Mouse (Mus musculus): ENCODE data around the gene Nfix. TPM values are rescaled to one million over a fixed set of nuclear protein-coding genes. Genes with fewer than 3 reads are reported as not detected.
A peak's percentile ranks its signal among the peaks of the same experiment; 100 is the strongest.

Nfix gene
- total RNA-seq, 2 experiments from 2014 or later = 481 to 528 TPM

GRCm38 (mm10) chr8:84722530-84722849 lies 77.7 kb downstream of the Nfix start:
- no peak for DNase-seq (ENCODE audit: low spot score)

- DNase-seq (ENCODE audit: low spot score) = no peak
Measured at GRCm38 (mm10) chr8:84718959-84719690, 81.0 kb downstream of the Nfix start.

DNA sequence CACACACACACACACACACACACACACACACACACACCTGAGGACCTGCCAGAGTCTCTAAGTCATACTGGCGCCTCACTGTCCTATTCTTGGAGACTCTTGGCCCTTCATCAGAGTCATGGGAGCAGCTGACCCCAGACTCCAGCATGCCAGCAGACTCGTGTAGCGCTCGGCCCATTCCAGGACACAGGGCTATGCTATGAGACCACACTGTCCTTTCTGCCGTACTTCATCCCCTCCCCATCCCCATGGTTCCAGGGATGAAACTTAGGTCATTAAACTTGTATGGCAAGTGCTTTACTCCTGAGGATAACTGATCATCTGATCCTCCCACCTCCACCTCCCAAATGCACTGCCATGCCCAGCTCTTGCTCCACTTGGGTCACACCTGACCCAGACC lies 81.7 kb downstream of the Nfix start:
- peak; percentile 84 for DNase-seq (ENCODE audit: low spot score)

- DNase-seq (ENCODE audit: low spot score) = no peak
Measured at GRCm38 (mm10) chr8:84716790-84717189, 83.4 kb downstream of the Nfix start.

DNA sequence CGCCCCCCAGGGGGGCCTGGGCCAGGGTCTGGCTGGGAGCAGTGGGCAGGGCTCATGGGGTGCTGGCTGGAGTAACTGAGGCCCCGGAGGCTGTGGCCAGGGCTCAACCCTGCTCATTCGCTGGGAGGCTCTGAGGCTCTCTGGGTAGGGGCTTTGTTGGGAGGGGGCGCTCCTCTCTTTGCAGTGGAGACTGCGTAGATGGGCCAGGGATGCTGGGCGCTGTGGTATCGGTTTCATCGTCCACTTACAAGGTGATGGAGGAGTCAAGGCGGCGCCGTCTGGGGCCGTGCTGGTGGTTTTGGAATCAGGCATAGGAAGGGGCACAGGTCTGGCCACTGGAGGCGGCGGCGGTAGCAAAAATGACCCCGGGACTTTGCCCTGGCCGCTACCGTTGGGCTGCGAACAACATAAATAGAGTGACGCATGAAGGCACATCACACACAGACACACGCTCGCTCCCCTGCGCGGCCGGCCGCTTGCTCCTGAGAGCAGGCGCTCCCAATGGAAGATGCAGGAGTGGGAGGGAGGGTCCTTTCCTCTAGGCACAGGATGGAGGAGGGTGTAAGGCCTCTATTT lies 84.2 kb downstream of the Nfix start:
- DNase-seq (ENCODE audit: low spot score) = no peak

DNA sequence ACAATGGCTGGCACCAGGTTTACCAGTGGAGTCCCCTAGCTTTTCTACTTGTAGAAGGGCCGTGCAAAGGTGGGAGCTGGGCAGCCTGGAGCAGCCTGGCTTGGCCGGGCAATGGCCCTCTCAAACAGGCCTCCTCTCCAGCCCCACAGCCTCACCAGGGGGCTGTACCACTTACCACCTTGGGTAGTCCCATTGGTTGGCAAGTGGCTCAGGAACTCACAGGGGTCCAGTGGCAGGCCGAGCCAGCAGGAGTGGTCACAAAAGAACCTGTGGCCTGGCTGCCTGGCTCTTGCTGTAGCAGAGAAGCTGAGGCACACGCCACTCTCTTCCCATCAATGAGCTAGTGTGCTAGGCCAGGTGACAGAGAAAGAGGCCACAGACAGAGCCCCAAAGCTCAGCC lies 86.0 kb downstream of the Nfix start:
- no peak for DNase-seq (ENCODE audit: low spot score)

DNA sequence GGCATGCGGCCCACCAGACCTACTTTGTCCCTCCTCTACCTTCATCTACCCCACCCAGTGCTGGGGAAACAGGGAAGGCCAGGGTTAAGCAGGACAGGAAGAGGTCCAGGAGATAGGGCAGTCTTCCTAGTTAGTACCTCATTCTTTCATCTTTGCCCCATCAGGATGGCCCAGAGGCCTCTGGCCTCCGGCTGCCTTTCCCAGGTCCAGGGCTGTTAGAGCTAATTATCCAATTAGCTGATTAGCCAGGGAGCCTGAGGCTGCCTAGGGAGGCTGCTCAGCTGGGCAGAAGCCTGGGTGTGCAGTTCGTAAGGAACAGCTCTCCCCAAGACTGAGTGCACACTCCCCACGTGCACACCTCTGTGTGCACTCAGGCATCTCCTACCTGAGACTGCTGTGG lies 86.8 kb downstream of the Nfix start:
- DNase-seq (ENCODE audit: low spot score) = no peak

DNA sequence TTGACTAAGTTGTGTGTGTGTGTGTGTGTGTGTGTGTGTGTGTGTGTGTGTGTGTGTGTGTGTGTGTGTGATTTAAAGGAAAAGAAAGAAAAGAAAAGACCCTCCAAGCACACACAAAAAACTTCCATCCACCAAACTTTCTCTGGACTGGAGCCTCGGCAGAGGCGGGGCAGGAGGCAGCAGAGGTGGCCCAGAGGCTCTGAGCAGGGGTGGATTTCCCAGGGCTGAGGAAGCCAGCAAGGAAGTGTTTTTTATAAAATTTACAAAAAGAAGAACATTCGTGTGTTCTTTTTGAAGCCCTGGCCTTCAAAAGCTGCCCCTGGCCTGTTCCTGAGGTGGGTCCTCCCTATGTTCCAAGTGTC lies 87.4 kb downstream of the Nfix start:
- no peak for DNase-seq (ENCODE audit: low spot score)

GRCm38 (mm10) chr8:84711933-84712758 lies 88.0 kb downstream of the Nfix start:
- DNase-seq (ENCODE audit: low spot score) = peak; percentile 54

DNA sequence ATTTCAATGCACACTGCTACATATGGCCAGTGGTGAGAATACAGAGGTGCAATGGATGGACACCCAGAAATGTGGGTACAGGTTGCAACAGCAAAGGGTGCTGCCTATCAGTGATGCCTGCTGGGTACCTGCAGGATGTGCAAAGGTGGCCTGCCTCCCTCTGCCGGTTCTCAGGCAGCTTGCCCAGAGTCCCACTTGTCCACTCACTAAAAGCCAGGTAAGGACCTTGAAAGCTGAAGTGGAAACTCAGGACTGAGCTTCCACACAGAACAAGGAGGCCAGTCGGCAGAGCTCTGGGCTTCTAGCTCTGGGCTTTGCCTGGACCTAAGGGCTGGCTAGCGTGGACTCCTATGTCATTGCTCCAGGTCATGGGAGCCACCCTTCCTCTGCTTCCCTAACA lies 88.8 kb downstream of the Nfix start:
- DNase-seq (ENCODE audit: low spot score) = no peak

GRCm38 (mm10) chr8:84709931-84710330 lies 90.2 kb downstream of the Nfix start:
- DNase-seq (ENCODE audit: low spot score) = no peak

DNA sequence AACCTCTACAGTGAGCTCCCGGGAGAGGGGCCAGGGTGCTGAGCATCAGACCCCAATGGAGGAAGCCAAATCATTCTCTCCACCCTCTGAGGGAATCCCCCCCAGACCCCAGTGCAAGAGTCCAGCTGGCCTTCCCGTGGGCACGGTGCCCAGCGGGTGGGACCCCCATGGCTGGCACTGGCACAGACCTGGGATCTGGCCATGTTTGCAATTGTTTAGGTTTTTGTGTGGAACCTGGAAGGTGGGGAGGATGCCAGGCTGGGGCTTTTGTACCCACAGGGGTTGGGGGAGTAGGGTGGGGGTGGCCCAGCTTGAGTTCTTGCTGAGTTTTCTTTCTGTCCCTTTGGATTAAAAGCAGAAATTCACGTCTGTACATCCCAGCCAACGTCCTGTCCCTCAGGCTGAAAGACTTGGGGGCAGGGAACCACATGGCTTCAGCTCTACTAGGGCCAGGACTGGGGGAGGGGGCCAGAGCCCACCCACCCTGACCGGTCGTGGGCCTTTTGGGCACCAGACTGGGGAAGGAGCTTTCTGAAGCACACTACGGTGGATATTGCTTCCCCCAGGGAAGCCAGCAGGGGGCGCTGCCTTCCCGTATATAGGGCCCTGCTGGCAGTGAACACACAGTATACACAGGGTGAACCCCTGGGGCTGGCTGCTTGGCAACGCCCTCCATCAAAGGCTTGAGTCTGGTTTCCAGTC lies 91.2 kb downstream of the Nfix start:
- DNase-seq (ENCODE audit: low spot score) = peak; percentile 90

DNA sequence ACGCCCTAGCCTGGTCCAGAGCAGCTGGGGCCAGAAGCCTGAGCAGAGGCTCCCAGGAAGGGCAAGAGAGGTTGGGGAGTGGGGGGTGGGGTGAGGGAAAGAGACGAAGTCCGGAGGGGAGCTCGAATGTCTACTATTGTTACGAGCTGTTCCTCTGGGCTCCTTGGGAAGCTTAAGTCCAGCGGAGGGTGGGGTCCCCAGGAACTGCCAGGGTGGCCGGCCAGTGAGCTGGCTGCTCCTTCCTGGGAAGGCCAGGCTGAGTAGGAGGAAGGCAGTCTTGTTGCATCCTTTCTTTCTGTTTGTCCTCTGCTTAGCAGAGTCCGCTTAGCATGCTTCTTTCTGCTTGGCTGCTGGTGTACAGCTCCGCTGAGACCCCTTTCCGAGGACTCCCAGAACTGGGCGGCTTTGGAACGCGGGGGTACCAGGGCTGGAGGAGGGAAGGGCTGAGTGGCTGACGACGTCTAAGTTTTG lies 92.0 kb downstream of the Nfix start:
- peak; percentile 59 for DNase-seq (ENCODE audit: low spot score)

- peak; percentile 59 for DNase-seq (ENCODE audit: low spot score)
Measured at GRCm38 (mm10) chr8:84707267-84707883, 92.8 kb downstream of the Nfix start.

GRCm38 (mm10) chr8:84706610-84707266 lies 93.4 kb downstream of the Nfix start:
- no peak for DNase-seq (ENCODE audit: low spot score)

DNA sequence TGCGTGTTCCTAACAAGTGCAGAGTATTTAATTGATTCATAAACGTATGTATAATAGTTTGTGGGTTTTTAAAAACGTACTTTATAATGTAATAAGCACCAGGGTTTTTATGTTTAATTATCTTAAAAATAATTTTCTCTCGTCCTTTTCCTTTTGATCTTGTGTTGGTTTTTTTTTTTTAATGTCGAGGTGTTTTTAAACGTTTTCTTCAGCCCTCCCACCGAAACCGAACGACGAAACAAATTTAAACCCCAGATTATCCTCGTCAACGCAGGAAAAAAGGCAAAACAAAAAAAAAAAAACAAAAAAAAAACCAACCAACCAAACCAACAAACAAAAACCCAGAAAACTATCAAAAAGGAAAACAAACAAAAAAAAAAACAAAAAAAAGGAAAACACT lies 94.2 kb downstream of the Nfix start:
- no peak for DNase-seq (ENCODE audit: low spot score)

- DNase-seq (ENCODE audit: low spot score) = no peak
Measured at GRCm38 (mm10) chr8:84704867-84705831, 95.0 kb downstream of the Nfix start.

- peak; percentile 83 for DNase-seq (ENCODE audit: low spot score)
Measured at GRCm38 (mm10) chr8:84704356-84704755, 95.8 kb downstream of the Nfix start.

DNA sequence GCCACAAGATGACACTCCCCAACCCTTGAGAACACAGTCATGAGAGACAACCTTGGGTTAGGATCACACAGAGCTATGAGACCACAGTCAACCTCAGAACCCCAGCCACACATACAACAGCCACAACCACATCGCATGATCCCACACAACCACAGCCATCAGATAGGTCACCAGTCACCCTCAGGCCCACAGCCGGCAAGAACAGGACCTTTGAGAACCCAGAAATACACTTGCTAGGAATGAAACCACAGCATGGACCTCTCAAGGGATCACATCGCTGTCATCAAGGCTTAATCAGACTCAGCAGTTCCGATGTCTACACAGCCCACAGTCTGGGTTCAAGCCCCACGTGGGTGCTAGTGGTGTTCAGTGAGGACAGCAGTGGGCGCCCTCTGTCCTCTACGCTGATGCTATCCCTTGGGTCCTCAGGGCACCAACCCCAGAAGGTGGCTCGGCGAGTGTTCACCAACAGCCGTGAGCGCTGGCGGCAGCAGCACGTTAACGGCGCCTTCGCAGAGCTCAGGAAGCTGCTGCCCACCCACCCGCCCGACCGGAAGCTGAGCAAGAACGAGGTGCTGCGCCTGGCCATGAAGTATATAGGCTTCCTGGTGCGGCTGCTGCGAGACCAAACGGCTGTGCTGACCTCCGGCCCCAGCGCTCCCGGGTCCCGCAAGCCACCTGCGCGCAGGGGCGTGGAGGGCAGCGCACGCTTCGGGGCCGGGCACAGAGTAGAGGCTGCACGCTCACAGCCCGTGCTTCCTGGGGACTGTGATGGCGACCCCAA lies 96.5 kb downstream of the Nfix start:
- no peak for DNase-seq (ENCODE audit: low spot score)
